Mouse (Mus musculus) fat pad, adult 2 months (tissue): ENCODE data around the gene C130050O18Rik.
"Not testable (repeated sequence)": the region's sequence is repeated elsewhere in the genome, so short reads cannot be mapped to it uniquely, and the experiment has no call there.

Experiments used
- DNase-seq: peaks from one replicate; pipeline ENCODE4 v3.0.0-alpha.2; 2011; ENCODE audit warnings: low read depth, low spot score; ENCODE audit errors: extremely low read depth

Gene C130050O18Rik

GRCm38 (mm10) chr5:139379771-139380384 is 25.2 kb upstream of the C130050O18Rik start:
- DNase-seq: no peak

GRCm38 (mm10) chr5:139380385-139381248 is 24.5 kb upstream of the C130050O18Rik start:
- DNase-seq: no peak

GRCm38 (mm10) chr5:139381586-139382513 is 23.2 kb upstream of the C130050O18Rik start:
- DNase-seq: peak; percentile 56

- no peak for DNase-seq
Measured at GRCm38 (mm10) chr5:139382760-139383159, 22.3 kb upstream of the C130050O18Rik start.

GRCm38 (mm10) chr5:139383234-139383633 is 21.8 kb upstream of the C130050O18Rik start:
- no peak for DNase-seq

GRCm38 (mm10) chr5:139384531-139384930 is 20.5 kb upstream of the C130050O18Rik start:
- DNase-seq: no peak

- no peak for DNase-seq
Measured at GRCm38 (mm10) chr5:139386047-139386446, 19.0 kb upstream of the C130050O18Rik start.

GRCm38 (mm10) chr5:139387329-139388194 is 17.5 kb upstream of the C130050O18Rik start:
- no peak for DNase-seq

GRCm38 (mm10) chr5:139388195-139388570 is 16.9 kb upstream of the C130050O18Rik start:
- no peak for DNase-seq

- no peak for DNase-seq
Measured at GRCm38 (mm10) chr5:139388694-139389675, 16.1 kb upstream of the C130050O18Rik start.

GRCm38 (mm10) chr5:139389676-139390061 is 15.4 kb upstream of the C130050O18Rik start:
- DNase-seq: no peak

GRCm38 (mm10) chr5:139390324-139391119 is 14.6 kb upstream of the C130050O18Rik start:
- DNase-seq: not testable (repeated sequence)

GRCm38 (mm10) chr5:139391309-139391990 is 13.6 kb upstream of the C130050O18Rik start:
- DNase-seq: no peak

GRCm38 (mm10) chr5:139392219-139393196 is 12.6 kb upstream of the C130050O18Rik start:
- DNase-seq: no peak

GRCm38 (mm10) chr5:139393197-139393588 is 11.9 kb upstream of the C130050O18Rik start:
- DNase-seq: no peak

- DNase-seq: no peak
Measured at GRCm38 (mm10) chr5:139394399-139394798, 10.7 kb upstream of the C130050O18Rik start.

GRCm38 (mm10) chr5:139395528-139395927 is 9.6 kb upstream of the C130050O18Rik start:
- DNase-seq: no peak
